Mouse (Mus musculus): ENCODE data around the gene Gm49318. TPM values are rescaled to one million over a fixed set of nuclear protein-coding genes. Genes with fewer than 3 reads are reported as not detected.

Gene Gm49318
- polyA plus RNA-seq (2014; fragmentation: Nextera tagmentation; extraction: Ambion mirVana), result not detected in 2 replicates

GRCm38 (mm10) chr9:22070791-22071573 is at the start of gene Gm49318, which contains the start of gene Zfp653:
Gm49318 (minus strand) TSS chr9:22071259.
Zfp653 (minus strand) TSS chr9:22071376.
- no peaks in the 10 kb centered on the region for H3K27me3 ChIP-seq (ENCODE audit: control insufficient read depth, insufficient read depth, low read length)
- peak within 1 kb of the TSS; percentile 60 for H3K4me2 ChIP-seq (replicated peaks; ENCODE audit: low read depth, low read length)
- ATAC-seq (ENCODE audit: insufficient number of reproducible peaks, insufficient read depth, low FRiP score, low read depth), result peak; percentile 97
- H3K36me3 ChIP-seq (ENCODE audit: control insufficient read depth, insufficient read depth, low read length), result peaks cover 15% of the 10 kb centered on the region; the same call in 1 of the 2 replicates
- peaks cover 8% of the 10 kb centered on the region; the same call in 1 of the 2 replicates for H3K4me1 ChIP-seq (ENCODE audit: control insufficient read depth, insufficient read depth, low read length)
- peak within 1 kb of the TSS; percentile 73 for H3K4me3 ChIP-seq (ENCODE audit: low read depth, low read length)
- peak within 1 kb of the TSS; percentile 86 for H3K9ac ChIP-seq (replicated peaks; ENCODE audit: low read depth, low read length)
- H3K27ac ChIP-seq (ENCODE audit: low read length), result peak within 1 kb of the TSS; percentile 97
- WGBS, result under 1% methylated on average over 79 of the region's 87 CpGs
- no peaks in the 10 kb centered on the region for H3K9me3 ChIP-seq (ENCODE audit: control insufficient read depth, low read depth, low read length)

GRCm38 (mm10) chr9:22119543-22119942 is 48.5 kb upstream of the Gm49318 start:
- no peak overlapping the region for H3K9ac ChIP-seq (replicated peaks; ENCODE audit: low read depth, low read length)
- no peaks in the 10 kb centered on the region; the same call in 1 of the 2 replicates for H3K36me3 ChIP-seq (ENCODE audit: control insufficient read depth, insufficient read depth, low read length)
- H3K27ac ChIP-seq (ENCODE audit: low read length), result no peak overlapping the region
- H3K9me3 ChIP-seq (ENCODE audit: control insufficient read depth, low read depth, low read length), result no peaks in the 10 kb centered on the region
- no peak for ATAC-seq (ENCODE audit: insufficient number of reproducible peaks, insufficient read depth, low FRiP score, low read depth)
- no peak overlapping the region for H3K4me2 ChIP-seq (replicated peaks; ENCODE audit: low read depth, low read length)
- no peak overlapping the region for H3K4me3 ChIP-seq (ENCODE audit: low read depth, low read length)
- peaks cover 9% of the 10 kb centered on the region; the same call in 1 of the 2 replicates for H3K4me1 ChIP-seq (ENCODE audit: control insufficient read depth, insufficient read depth, low read length)
- H3K27me3 ChIP-seq (ENCODE audit: control insufficient read depth, insufficient read depth, low read length), result no peaks in the 10 kb centered on the region
- 94% methylated on average over 4 of the region's 4 CpGs for whole genome bisulfite sequencing

DNA sequence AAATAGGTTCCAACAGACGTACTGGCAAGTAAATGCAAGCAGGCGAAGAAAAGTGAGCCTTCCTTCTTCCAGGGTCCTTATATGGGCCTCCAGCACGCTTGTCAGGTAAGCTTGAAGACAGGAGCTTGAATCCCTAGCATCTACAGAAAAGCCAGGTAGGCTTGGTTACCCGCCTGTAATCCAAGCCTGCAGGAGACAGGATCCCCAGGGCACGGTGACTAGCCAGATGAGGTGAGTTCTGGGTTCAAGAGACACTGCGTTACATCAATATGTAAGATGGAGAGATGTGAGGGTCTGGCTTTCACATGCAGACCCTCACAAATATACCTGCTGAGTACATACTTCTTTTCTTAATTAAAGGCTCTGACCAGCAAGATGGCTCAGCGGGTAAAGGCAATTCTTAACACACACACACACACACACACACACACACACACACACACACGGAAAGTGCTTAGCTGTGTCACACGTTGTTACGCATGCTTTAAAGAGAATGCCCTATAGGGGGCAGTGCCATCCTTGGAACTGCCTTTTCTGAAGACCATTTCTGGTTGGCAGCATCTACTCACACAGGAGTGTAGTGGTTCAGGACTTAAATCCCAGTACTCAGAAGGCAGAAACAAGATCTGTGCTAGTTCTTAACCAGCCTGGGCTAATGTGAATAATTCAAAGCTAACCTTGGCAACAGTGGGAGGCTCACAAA is 46.8 kb upstream of the Gm49318 start:
- H3K4me3 ChIP-seq (ENCODE audit: low read depth, low read length), result peak overlapping the region; percentile 91; the same call in 1 of the 2 replicates
- peaks cover 9% of the 10 kb centered on the region; the same call in 1 of the 2 replicates for H3K4me1 ChIP-seq (ENCODE audit: control insufficient read depth, insufficient read depth, low read length)
- 0 out of 2 replicates have a peak overlapping the region, but pooled peaks have one; percentile 73 for H3K9ac ChIP-seq (replicated peaks; ENCODE audit: low read depth, low read length)
- H3K27ac ChIP-seq (ENCODE audit: low read length), result no peak overlapping the region
- peaks cover 7% of the 10 kb centered on the region for H3K36me3 ChIP-seq (ENCODE audit: control insufficient read depth, insufficient read depth, low read length)
- H3K4me2 ChIP-seq (replicated peaks; ENCODE audit: low read depth, low read length), result peak overlapping the region; percentile 84
- no peaks in the 10 kb centered on the region for H3K9me3 ChIP-seq (ENCODE audit: control insufficient read depth, low read depth, low read length)
- no peak for ATAC-seq (ENCODE audit: insufficient number of reproducible peaks, insufficient read depth, low FRiP score, low read depth)
- WGBS, result 40% methylated on average over 10 of the region's 10 CpGs
- no peaks in the 10 kb centered on the region for H3K27me3 ChIP-seq (ENCODE audit: control insufficient read depth, insufficient read depth, low read length)

- no peaks in the 10 kb centered on the region for H3K27me3 ChIP-seq (ENCODE audit: control insufficient read depth, insufficient read depth, low read length)
- H3K9ac ChIP-seq (replicated peaks; ENCODE audit: low read depth, low read length), result peak within 1 kb of the TSS; percentile 73
- no peaks in the 10 kb centered on the region for H3K9me3 ChIP-seq (ENCODE audit: control insufficient read depth, low read depth, low read length)
- H3K4me1 ChIP-seq (ENCODE audit: control insufficient read depth, insufficient read depth, low read length), result peaks cover 9% of the 10 kb centered on the region; the same call in 1 of the 2 replicates
- ATAC-seq (ENCODE audit: insufficient number of reproducible peaks, insufficient read depth, low FRiP score, low read depth), result peak; percentile 94
- peak within 1 kb of the TSS; percentile 69; the same call in 1 of the 2 replicates for H3K27ac ChIP-seq (ENCODE audit: low read length)
- WGBS, result under 1% methylated on average over 52 of the region's 52 CpGs
- peak within 1 kb of the TSS; percentile 91 for H3K4me3 ChIP-seq (ENCODE audit: low read depth, low read length)
- peak within 1 kb of the TSS; percentile 84 for H3K4me2 ChIP-seq (replicated peaks; ENCODE audit: low read depth, low read length)
- H3K36me3 ChIP-seq (ENCODE audit: control insufficient read depth, insufficient read depth, low read length), result peaks cover 17% of the 10 kb centered on the region
Measured at GRCm38 (mm10) chr9:22116740-22117426, 45.8 kb upstream of the Gm49318 start, which contains the start of gene Elof1. Elof1 (minus strand) TSS chr9:22117172.

GRCm38 (mm10) chr9:22116086-22116485 is 45.0 kb upstream of the Gm49318 start:
- Histone ChIP-seq H3K27ac (ENCODE audit: low read length) (no peak overlapping the region; the same call in 1 of the 2 replicates), H3K36me3 (ENCODE audit: control insufficient read depth, insufficient read depth, low read length) (peaks cover 22% of the 10 kb centered on the region), H3K4me2 (replicated peaks; ENCODE audit: low read depth, low read length) (peak overlapping the region; percentile 84), H3K4me1 (ENCODE audit: control insufficient read depth, insufficient read depth, low read length) (peaks cover 9% of the 10 kb centered on the region; the same call in 1 of the 2 replicates), H3K4me3 (ENCODE audit: low read depth, low read length) (peak overlapping the region; percentile 91), H3K9me3 (ENCODE audit: control insufficient read depth, low read depth, low read length) (no peaks in the 10 kb centered on the region), H3K27me3 (ENCODE audit: control insufficient read depth, insufficient read depth, low read length) (no peaks in the 10 kb centered on the region), H3K9ac (replicated peaks; ENCODE audit: low read depth, low read length) (peak overlapping the region; percentile 73)
- 24% methylated on average over 15 of the region's 15 CpGs for WGBS
- ATAC-seq (ENCODE audit: insufficient number of reproducible peaks, insufficient read depth, low FRiP score, low read depth), result no peak

- H3K4me3 ChIP-seq (ENCODE audit: low read depth, low read length), result peak overlapping the region; percentile 91
- 83% methylated on average over 4 of the region's 4 CpGs for WGBS
- peaks cover 9% of the 10 kb centered on the region; the same call in 1 of the 2 replicates for H3K4me1 ChIP-seq (ENCODE audit: control insufficient read depth, insufficient read depth, low read length)
- peaks cover 25% of the 10 kb centered on the region for H3K36me3 ChIP-seq (ENCODE audit: control insufficient read depth, insufficient read depth, low read length)
- no peaks in the 10 kb centered on the region for H3K27me3 ChIP-seq (ENCODE audit: control insufficient read depth, insufficient read depth, low read length)
- 0 out of 2 replicates have a peak overlapping the region, but pooled peaks have one; percentile 73 for H3K9ac ChIP-seq (replicated peaks; ENCODE audit: low read depth, low read length)
- no peaks in the 10 kb centered on the region for H3K9me3 ChIP-seq (ENCODE audit: control insufficient read depth, low read depth, low read length)
- peak overlapping the region; percentile 84 for H3K4me2 ChIP-seq (replicated peaks; ENCODE audit: low read depth, low read length)
- no peak overlapping the region for H3K27ac ChIP-seq (ENCODE audit: low read length)
- ATAC-seq (ENCODE audit: insufficient number of reproducible peaks, insufficient read depth, low FRiP score, low read depth), result no peak
Measured at GRCm38 (mm10) chr9:22115635-22116034, 44.6 kb upstream of the Gm49318 start.

DNA sequence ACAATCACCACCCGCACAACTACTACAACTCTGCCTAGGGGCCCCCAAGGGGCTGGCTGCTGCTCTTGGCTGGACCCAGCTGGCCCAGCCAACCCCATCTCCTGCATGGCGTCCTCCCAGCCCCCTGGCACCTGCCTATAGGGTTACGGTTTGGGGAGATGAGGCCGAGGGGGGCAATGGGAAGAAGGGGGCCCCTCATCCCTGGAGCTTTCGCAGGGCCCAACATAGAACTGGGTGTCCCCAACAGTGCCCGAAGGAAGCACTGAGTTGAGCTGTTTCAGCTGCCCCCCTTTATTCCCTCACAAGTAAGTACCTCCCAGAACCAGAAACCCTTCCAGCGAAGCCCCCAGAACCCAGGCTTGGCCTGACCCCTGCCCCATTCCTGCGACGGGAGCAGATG is 37.1 kb upstream of the Gm49318 start:
- H3K4me2 ChIP-seq (replicated peaks; ENCODE audit: low read depth, low read length), result no peak overlapping the region
- H3K9ac ChIP-seq (replicated peaks; ENCODE audit: low read depth, low read length), result no peak overlapping the region
- 85% methylated on average over 9 of the region's 9 CpGs for WGBS
- H3K9me3 ChIP-seq (ENCODE audit: control insufficient read depth, low read depth, low read length), result no peaks in the 10 kb centered on the region
- no peak overlapping the region for H3K27ac ChIP-seq (ENCODE audit: low read length)
- no peaks in the 10 kb centered on the region for H3K27me3 ChIP-seq (ENCODE audit: control insufficient read depth, insufficient read depth, low read length)
- H3K4me1 ChIP-seq (ENCODE audit: control insufficient read depth, insufficient read depth, low read length), result no peaks in the 10 kb centered on the region
- ATAC-seq (ENCODE audit: insufficient number of reproducible peaks, insufficient read depth, low FRiP score, low read depth), result no peak
- H3K36me3 ChIP-seq (ENCODE audit: control insufficient read depth, insufficient read depth, low read length), result peaks cover 30% of the 10 kb centered on the region
- H3K4me3 ChIP-seq (ENCODE audit: low read depth, low read length), result no peak overlapping the region

All from stomach, embryonic 14.5 days (tissue).